Mouse (Mus musculus): ENCODE data around the gene Taf6.

DNA sequence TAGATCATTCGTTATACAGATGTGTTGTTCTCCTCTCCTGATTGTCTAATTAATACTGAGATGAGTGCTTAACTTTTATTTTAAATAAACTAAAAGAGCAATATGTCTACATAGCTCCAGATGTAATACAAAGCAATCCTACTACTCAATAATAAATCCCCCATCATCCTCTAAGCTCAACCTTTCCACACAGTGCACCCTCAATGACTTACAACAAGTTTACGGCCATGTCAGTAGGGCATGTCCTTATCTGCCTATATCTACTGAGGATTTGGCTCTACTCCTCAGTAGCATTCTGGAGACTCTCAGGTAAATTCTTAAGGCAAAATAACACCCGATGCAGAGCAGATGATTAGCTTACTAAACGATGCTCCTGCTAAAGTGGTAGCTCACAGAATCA, 20.6 kb upstream of the Taf6 start:
- TF ChIP-seq CTCF (conservative IDR thresholded peaks at IDR 0.05; ENCODE audit: insufficient read depth, insufficient read length, low read depth, low read length) (no peak), POLR2A (IDR thresholded peaks at IDR 0.05; ENCODE audit: low read depth, low read length) (no peak)
